Mouse (Mus musculus) CH12.LX (cell line): ENCODE data around the gene Olfr1373. TPM values are rescaled to one million over a fixed set of nuclear protein-coding genes. Genes with fewer than 3 reads are reported as not detected.

Experiments used
- DNase-seq: peaks from one replicate; pipeline ENCODE4 v3.0.0-alpha.2; 2013; ENCODE audit errors: extremely low read depth
- H3K27ac ChIP-seq: 2 replicates; pipeline ENCODE4 v1.5.1; 2012; ENCODE audit warnings: low read depth, mild to moderate bottlenecking, control low read depth, moderate library complexity; ENCODE audit not compliant: insufficient read depth
- H3K27me3 ChIP-seq: replicated peaks from 2 replicates; pipeline ENCODE3; 2012; ENCODE audit warnings: inconsistent platforms
- H3K36me3 ChIP-seq, 2 experiments: replicated peaks in 1 of 2; 2 replicates each; pipeline versions ENCODE3 to v1.6.1; 2012; ENCODE audit warnings: inconsistent platforms in 1 of 2, low read length in 1 of 2, mild to moderate bottlenecking in 1 of 2, mixed read lengths in 1 of 2, moderate library complexity in 1 of 2; ENCODE audit not compliant: control insufficient read depth in 1 of 2, insufficient read depth in 1 of 2
- H3K4me1 ChIP-seq, 2 experiments: 2 replicates each; pipeline ENCODE4 v1.6.1; 2012; ENCODE audit warnings: inconsistent platforms in 1 of 2, moderate library complexity in 1 of 2; ENCODE audit not compliant: insufficient read depth in 2 of 2, control insufficient read depth in 1 of 2
- H3K4me2 ChIP-seq: 2 replicates; pipeline ENCODE4 v1.6.1; 2012; ENCODE audit warnings: low read depth, mild to moderate bottlenecking, control low read depth; ENCODE audit not compliant: poor library complexity, insufficient read depth, severe bottlenecking
- H3K4me3 ChIP-seq, 3 experiments: fragments of 150-350 bp in 1 of 3; sonication (generic) in 1 of 3; replicated peaks in 1 of 3; 2 replicates each; pipeline versions ENCODE3 to v1.5.1; 2011 to 2012; ENCODE audit warnings: low read depth in 2 of 3, low read length in 2 of 3, mild to moderate bottlenecking in 2 of 3, moderate library complexity in 2 of 3, control low read depth in 1 of 3, improper control_type of control experiment in 1 of 3, inconsistent platforms in 1 of 3, mixed read lengths in 1 of 3; ENCODE audit not compliant: poor library complexity in 1 of 3
- H3K79me2 ChIP-seq: replicated peaks from 2 replicates; pipeline ENCODE4 v1.6.1; 2012; ENCODE audit warnings: mild to moderate bottlenecking, moderate library complexity; ENCODE audit not compliant: control insufficient read depth, poor library complexity, insufficient read depth, severe bottlenecking; ENCODE audit errors: extremely low read depth
- H3K9ac ChIP-seq: 2 replicates; pipeline ENCODE4 v1.6.1; 2012; ENCODE audit warnings: low read depth, mild to moderate bottlenecking, control low read depth, moderate library complexity; ENCODE audit not compliant: insufficient read depth
- H3K9me3 ChIP-seq: replicated peaks from 2 replicates; pipeline ENCODE3; 2012; ENCODE audit warnings: low read length, inconsistent platforms, mixed read lengths
- CHD1 ChIP-seq: IDR thresholded peaks from 2 replicates; pipeline ENCODE4 v1.6.1; 2012; ENCODE audit warnings: low read depth, low read length, improper control_type of control experiment, inconsistent platforms
- CHD2 ChIP-seq: IDR thresholded peaks from 2 replicates; pipeline ENCODE4 v1.6.1; 2011; ENCODE audit warnings: low read length, improper control_type of control experiment
- EP300 ChIP-seq: IDR thresholded peaks from 2 replicates; pipeline ENCODE4 v1.6.1; 2011; ENCODE audit warnings: low read length, improper control_type of control experiment
- GABPA ChIP-seq: IDR thresholded peaks from 2 replicates; pipeline ENCODE4 v1.6.1; 2012; ENCODE audit warnings: low read depth, low read length, improper control_type of control experiment, inconsistent platforms; ENCODE audit not compliant: insufficient replicate concordance
- HCFC1 ChIP-seq: IDR thresholded peaks from 2 replicates; pipeline ENCODE4 v1.6.1; 2012; ENCODE audit warnings: low read depth, mild to moderate bottlenecking, inconsistent platforms, low read length, improper control_type of control experiment
- KAT2A ChIP-seq: IDR thresholded peaks from 2 replicates; pipeline ENCODE4 v1.6.1; 2012; ENCODE audit warnings: low read length, improper control_type of control experiment, inconsistent platforms; ENCODE audit not compliant: insufficient replicate concordance
- MYC ChIP-seq: IDR thresholded peaks from 2 replicates; pipeline ENCODE4 v1.6.1; 2011; ENCODE audit warnings: low read depth, mild to moderate bottlenecking, improper control_type of control experiment, low read length
- NELFE ChIP-seq: IDR thresholded peaks from 2 replicates; pipeline ENCODE4 v1.6.1; 2011; ENCODE audit warnings: low read depth, low read length, improper control_type of control experiment
- POLR2A ChIP-seq: IDR thresholded peaks from 2 replicates; pipeline ENCODE4 v1.6.1; 2011; ENCODE audit warnings: low read depth, mild to moderate bottlenecking, improper control_type of control experiment, low read length
- POLR2AphosphoS2 ChIP-seq: IDR thresholded peaks from 2 replicates; pipeline ENCODE4 v1.6.1; 2011; ENCODE audit warnings: low read depth, low read length, improper control_type of control experiment
- RAD21 ChIP-seq: IDR thresholded peaks from 2 replicates; pipeline ENCODE4 v1.6.1; 2011; ENCODE audit warnings: low read depth, mild to moderate bottlenecking, low read length, improper control_type of control experiment, moderate library complexity
- SMC3 ChIP-seq: IDR thresholded peaks from 2 replicates; pipeline ENCODE4 v1.6.1; 2011; ENCODE audit warnings: low read depth, low read length, improper control_type of control experiment
- TBP ChIP-seq: conservative IDR thresholded peaks from 2 replicates; pipeline ENCODE4 v1.6.1; 2011; ENCODE audit warnings: low read depth, low read length, improper control_type of control experiment
- UBTF ChIP-seq: IDR thresholded peaks from 2 replicates; pipeline ENCODE4 v1.6.1; 2012; ENCODE audit warnings: low read depth, mild to moderate bottlenecking, inconsistent platforms, low read length, improper control_type of control experiment, moderate library complexity
- USF1 ChIP-seq: IDR thresholded peaks from 2 replicates; pipeline ENCODE4 v1.6.1; 2014; ENCODE audit warnings: low read depth, mild to moderate bottlenecking, inconsistent platforms, low read length, improper control_type of control experiment
- USF2 ChIP-seq: conservative IDR thresholded peaks from 2 replicates; pipeline ENCODE4 v1.6.1; 2011; ENCODE audit warnings: low read depth, low read length, improper control_type of control experiment
- ZC3H11A ChIP-seq: IDR thresholded peaks from 2 replicates; pipeline ENCODE4 v1.6.1; 2012; ENCODE audit warnings: low read depth, mild to moderate bottlenecking, inconsistent platforms, low read length, improper control_type of control experiment
- ZMIZ1 ChIP-seq: IDR thresholded peaks from 2 replicates; pipeline ENCODE4 v1.6.1; 2012; ENCODE audit warnings: low read depth, mild to moderate bottlenecking, inconsistent platforms, low read length, improper control_type of control experiment
- dilution Hi-C: fragments of 300-500 bp; cut with MboI; formaldehyde crosslinking; loops from 2 replicates; pipeline ENCODE4 v1.14.3; 2020; ENCODE audit warnings: low sequenced_read_pairs; ENCODE audit not compliant: extremely low pct_unique_long_range_greater_than_20kb, extremely low pct_ligation_motif_present
- in situ Hi-C: fragments of 300-500 bp; cut with MboI; formaldehyde crosslinking; loops from 3 replicates; pipeline ENCODE4 v1.14.3; 2019; ENCODE audit warnings: low sequenced_read_pairs, low pct_ligation_motif_present, low pct_unique_long_range_greater_than_20kb, mixed read lengths
- polyA plus RNA-seq: library from polyadenylated mRNA; unstranded; fragments of >175 nt; gene quantifications from 2 replicates; pipeline ENCODE4 v1.2.1, GENCODE M21; 2012; ENCODE audit warnings: low read depth; ENCODE audit not compliant: insufficient read length
- total RNA-seq, 2 experiments: library from RNA; depleted of rRNA; stranded (reverse); fragments of 300-350 nt in 1 of 2; fragments of >200 nt in 1 of 2; gene quantifications; 2 replicates each; pipeline ENCODE4 v1.2.3; 2012 to 2014

Olfr1373 gene
- total and polyA plus RNA-seq, 3 experiments: not detected

GRCm38 (mm10) chr11:52106438-52106837, 38.9 kb downstream of the Olfr1373 start:
- Histone ChIP-seq H3K4me1 (peaks cover 21 to 70% of the 10 kb centered on the region in 2 experiments), H3K36me3 (peaks cover 3 to 51% of the 10 kb centered on the region in 2 experiments), H3K27ac (no peak overlapping the region), H3K27me3 (no peaks in the 10 kb centered on the region), H3K9me3 (no peaks in the 10 kb centered on the region), H3K79me2 (peaks cover 98% of the 10 kb centered on the region), H3K4me2 (no peak overlapping the region), H3K9ac (no peak overlapping the region), H3K4me3 (no peak overlapping the region)
- dilution Hi-C loops (no loop called here), in situ Hi-C loops (no loop called here)
- no peak for DNase-seq
- TF ChIP-seq UBTF: no peak
- no peak for TF ChIP-seq USF2
- no peak for TF ChIP-seq CHD1
- no peak for TF ChIP-seq MYC
- TF ChIP-seq SMC3: no peak
- TF ChIP-seq RAD21: no peak
- TF ChIP-seq HCFC1: no peak
- no peak for TF ChIP-seq EP300
- no peak for TF ChIP-seq USF1
- no peak for TF ChIP-seq ZC3H11A
- TF ChIP-seq ZMIZ1: no peak
- no peak for TF ChIP-seq TBP
- no peak for TF ChIP-seq POLR2AphosphoS2
- TF ChIP-seq NELFE: no peak
- no peak for TF ChIP-seq POLR2A

- H3K79me2 ChIP-seq: peaks cover 98% of the 10 kb centered on the region
- in situ Hi-C loops (no loop called here), dilution Hi-C loops (no loop called here)
- no peaks in the 10 kb centered on the region for H3K27me3 ChIP-seq
- peaks cover 25 to 74% of the 10 kb centered on the region in 2 experiments for H3K4me1 ChIP-seq
- H3K36me3 ChIP-seq: peaks cover 7 to 52% of the 10 kb centered on the region in 2 experiments
- no peak overlapping the region for H3K4me3 ChIP-seq
- no peak overlapping the region for H3K9ac ChIP-seq
- no peak overlapping the region for H3K27ac ChIP-seq
- DNase-seq: no peak
- TF ChIP-seq CHD2: no peak
- TF ChIP-seq GABPA: no peak
- no peak for TF ChIP-seq KAT2A
- no peak overlapping the region for H3K4me2 ChIP-seq
- no peaks in the 10 kb centered on the region for H3K9me3 ChIP-seq
Observed at GRCm38 (mm10) chr11:52106037-52106436, 39.3 kb downstream of the Olfr1373 start.
